Mouse (Mus musculus): ENCODE results near the gene Pgs1. TPM values are rescaled to one million over a fixed set of nuclear protein-coding genes. Genes with fewer than 3 reads are reported as not detected.
A peak's percentile ranks its signal among the peaks of the same experiment; 100 is the strongest.

Pgs1 gene
- polyA plus RNA-seq, 1 experiment from 2014 or later: 30.6 TPM

- WGBS: 91% methylated on average over 4 of the region's 4 CpGs
- ATAC-seq (ENCODE audit: insufficient number of reproducible peaks, insufficient read depth, low FRiP score, low read depth): no peak
- Histone ChIP-seq H3K4me1 (ENCODE audit: control insufficient read depth, insufficient read depth, low read length) (peaks cover 26% of the 10 kb centered on the region), H3K9ac (replicated peaks; ENCODE audit: low read depth, low read length) (no peak overlapping the region), H3K27me3 (ENCODE audit: control insufficient read depth, insufficient read depth, low read length) (no peaks in the 10 kb centered on the region), H3K27ac (ENCODE audit: low read length) (no peak overlapping the region; the same call in 1 of the 2 replicates), H3K4me3 (ENCODE audit: low read depth, low read length) (no peak overlapping the region), H3K9me3 (ENCODE audit: control insufficient read depth, low read depth, low read length) (no peaks in the 10 kb centered on the region), H3K36me3 (ENCODE audit: control insufficient read depth, insufficient read depth, low read length) (peaks cover 27% of the 10 kb centered on the region), H3K4me2 (replicated peaks; ENCODE audit: low read depth, low read length) (no peak overlapping the region)
Measured at GRCm38 (mm10) chr11:117998356-117998755, 12.3 kb downstream of the Pgs1 start.

GRCm38 (mm10) chr11:117999260-117999934, 13.3 kb downstream of the Pgs1 start:
- Histone ChIP-seq H3K27ac (ENCODE audit: low read length) (peak overlapping the region; percentile 15; the same call in 1 of the 2 replicates), H3K4me3 (ENCODE audit: low read depth, low read length) (no peak overlapping the region), H3K4me1 (ENCODE audit: control insufficient read depth, insufficient read depth, low read length) (peaks cover 16% of the 10 kb centered on the region), H3K36me3 (ENCODE audit: control insufficient read depth, insufficient read depth, low read length) (peaks cover 34% of the 10 kb centered on the region), H3K9ac (replicated peaks; ENCODE audit: low read depth, low read length) (no peak overlapping the region), H3K9me3 (ENCODE audit: control insufficient read depth, low read depth, low read length) (no peaks in the 10 kb centered on the region), H3K27me3 (ENCODE audit: control insufficient read depth, insufficient read depth, low read length) (no peaks in the 10 kb centered on the region), H3K4me2 (replicated peaks; ENCODE audit: low read depth, low read length) (no peak overlapping the region)
- ATAC-seq (ENCODE audit: insufficient number of reproducible peaks, insufficient read depth, low FRiP score, low read depth): peak; percentile 47; the same call in 1 of the 2 replicates
- WGBS: 67% methylated on average over 6 of the region's 6 CpGs

- Histone ChIP-seq H3K9me3 (ENCODE audit: control insufficient read depth, low read depth, low read length) (no peaks in the 10 kb centered on the region), H3K4me2 (replicated peaks; ENCODE audit: low read depth, low read length) (no peak overlapping the region), H3K9ac (replicated peaks; ENCODE audit: low read depth, low read length) (no peak overlapping the region), H3K36me3 (ENCODE audit: control insufficient read depth, insufficient read depth, low read length) (peaks cover 34% of the 10 kb centered on the region), H3K4me1 (ENCODE audit: control insufficient read depth, insufficient read depth, low read length) (peaks cover 9% of the 10 kb centered on the region), H3K27me3 (ENCODE audit: control insufficient read depth, insufficient read depth, low read length) (no peaks in the 10 kb centered on the region), H3K4me3 (ENCODE audit: low read depth, low read length) (no peak overlapping the region), H3K27ac (ENCODE audit: low read length) (no peak overlapping the region)
- WGBS: 56% methylated on average over 1 of the region's 1 CpGs
- ATAC-seq (ENCODE audit: insufficient number of reproducible peaks, insufficient read depth, low FRiP score, low read depth): no peak
Measured at GRCm38 (mm10) chr11:118000083-118000482, 14.0 kb downstream of the Pgs1 start.

- peaks cover 6% of the 10 kb centered on the region; the same call in 1 of the 2 replicates for H3K4me1 ChIP-seq (ENCODE audit: control insufficient read depth, insufficient read depth, low read length)
- H3K36me3 ChIP-seq (ENCODE audit: control insufficient read depth, insufficient read depth, low read length): peaks cover 39% of the 10 kb centered on the region
- H3K4me3 ChIP-seq (ENCODE audit: low read depth, low read length): no peak overlapping the region
- no peak overlapping the region for H3K9ac ChIP-seq (replicated peaks; ENCODE audit: low read depth, low read length)
- no peak overlapping the region for H3K4me2 ChIP-seq (replicated peaks; ENCODE audit: low read depth, low read length)
- H3K27ac ChIP-seq (ENCODE audit: low read length): no peak overlapping the region
- no peaks in the 10 kb centered on the region for H3K27me3 ChIP-seq (ENCODE audit: control insufficient read depth, insufficient read depth, low read length)
- 83% methylated on average over 7 of the region's 7 CpGs for WGBS
- no peak for ATAC-seq (ENCODE audit: insufficient number of reproducible peaks, insufficient read depth, low FRiP score, low read depth)
- no peaks in the 10 kb centered on the region for H3K9me3 ChIP-seq (ENCODE audit: control insufficient read depth, low read depth, low read length)
Measured at GRCm38 (mm10) chr11:118000565-118001215, 14.6 kb downstream of the Pgs1 start.

GRCm38 (mm10) chr11:118003176-118003575, 17.1 kb downstream of the Pgs1 start:
- H3K27ac ChIP-seq (ENCODE audit: low read length): no peak overlapping the region
- no peak overlapping the region for H3K4me2 ChIP-seq (replicated peaks; ENCODE audit: low read depth, low read length)
- no peaks in the 10 kb centered on the region for H3K9me3 ChIP-seq (ENCODE audit: control insufficient read depth, low read depth, low read length)
- H3K36me3 ChIP-seq (ENCODE audit: control insufficient read depth, insufficient read depth, low read length): peaks cover 45% of the 10 kb centered on the region
- H3K4me1 ChIP-seq (ENCODE audit: control insufficient read depth, insufficient read depth, low read length): peaks cover 16% of the 10 kb centered on the region
- H3K4me3 ChIP-seq (ENCODE audit: low read depth, low read length): no peak overlapping the region
- no peak overlapping the region for H3K9ac ChIP-seq (replicated peaks; ENCODE audit: low read depth, low read length)
- ATAC-seq (ENCODE audit: insufficient number of reproducible peaks, insufficient read depth, low FRiP score, low read depth): no peak
- H3K27me3 ChIP-seq (ENCODE audit: control insufficient read depth, insufficient read depth, low read length): no peaks in the 10 kb centered on the region
- WGBS: 88% methylated on average over 14 of the region's 14 CpGs

- no peak overlapping the region for H3K4me2 ChIP-seq (replicated peaks; ENCODE audit: low read depth, low read length)
Measured at GRCm38 (mm10) chr11:118003718-118004117, 17.6 kb downstream of the Pgs1 start.

GRCm38 (mm10) chr11:118004217-118004616, 18.1 kb downstream of the Pgs1 start:
- H3K27me3 ChIP-seq (ENCODE audit: control insufficient read depth, insufficient read depth, low read length): no peaks in the 10 kb centered on the region
- H3K9me3 ChIP-seq (ENCODE audit: control insufficient read depth, low read depth, low read length): no peaks in the 10 kb centered on the region
- H3K4me1 ChIP-seq (ENCODE audit: control insufficient read depth, insufficient read depth, low read length): peaks cover 23% of the 10 kb centered on the region
- ATAC-seq (ENCODE audit: insufficient number of reproducible peaks, insufficient read depth, low FRiP score, low read depth): no peak
- H3K4me2 ChIP-seq (replicated peaks; ENCODE audit: low read depth, low read length): no peak overlapping the region
- H3K27ac ChIP-seq (ENCODE audit: low read length): no peak overlapping the region
- H3K4me3 ChIP-seq (ENCODE audit: low read depth, low read length): no peak overlapping the region
- WGBS: 80% methylated on average over 5 of the region's 5 CpGs
- H3K36me3 ChIP-seq (ENCODE audit: control insufficient read depth, insufficient read depth, low read length): peaks cover 45% of the 10 kb centered on the region
- H3K9ac ChIP-seq (replicated peaks; ENCODE audit: low read depth, low read length): no peak overlapping the region

More at GRCm38 (mm10) chr11:118003718-118004117, 17.6 kb downstream of the Pgs1 start:
- no peak overlapping the region for H3K4me3 ChIP-seq (ENCODE audit: low read depth, low read length)
- H3K9me3 ChIP-seq (ENCODE audit: control insufficient read depth, low read depth, low read length): no peaks in the 10 kb centered on the region
- peaks cover 22% of the 10 kb centered on the region for H3K4me1 ChIP-seq (ENCODE audit: control insufficient read depth, insufficient read depth, low read length)
- peaks cover 45% of the 10 kb centered on the region for H3K36me3 ChIP-seq (ENCODE audit: control insufficient read depth, insufficient read depth, low read length)
- no peak overlapping the region for H3K9ac ChIP-seq (replicated peaks; ENCODE audit: low read depth, low read length)
- H3K27ac ChIP-seq (ENCODE audit: low read length): no peak overlapping the region
- ATAC-seq (ENCODE audit: insufficient number of reproducible peaks, insufficient read depth, low FRiP score, low read depth): no peak
- no peaks in the 10 kb centered on the region for H3K27me3 ChIP-seq (ENCODE audit: control insufficient read depth, insufficient read depth, low read length)
- WGBS: 66% methylated on average over 5 of the region's 5 CpGs

- no peak overlapping the region for H3K4me3 ChIP-seq (ENCODE audit: low read depth, low read length)
- ATAC-seq (ENCODE audit: insufficient number of reproducible peaks, insufficient read depth, low FRiP score, low read depth): peak; percentile 46
- H3K27me3 ChIP-seq (ENCODE audit: control insufficient read depth, insufficient read depth, low read length): no peaks in the 10 kb centered on the region
- peaks cover 24% of the 10 kb centered on the region for H3K36me3 ChIP-seq (ENCODE audit: control insufficient read depth, insufficient read depth, low read length)
- H3K9me3 ChIP-seq (ENCODE audit: control insufficient read depth, low read depth, low read length): no peaks in the 10 kb centered on the region
- H3K27ac ChIP-seq (ENCODE audit: low read length): peak overlapping the region; percentile 39; the same call in 1 of the 2 replicates
- H3K4me2 ChIP-seq (replicated peaks; ENCODE audit: low read depth, low read length): no peak overlapping the region
- peaks cover 27% of the 10 kb centered on the region; the same call in 1 of the 2 replicates for H3K4me1 ChIP-seq (ENCODE audit: control insufficient read depth, insufficient read depth, low read length)
- 44% methylated on average over 8 of the region's 8 CpGs for WGBS
- H3K9ac ChIP-seq (replicated peaks; ENCODE audit: low read depth, low read length): no peak overlapping the region
Measured at GRCm38 (mm10) chr11:118007460-118008143, 21.5 kb downstream of the Pgs1 start.
